7 mouse cellular contexts compared by ENCODE assay signal in the genomic region with DNA sequence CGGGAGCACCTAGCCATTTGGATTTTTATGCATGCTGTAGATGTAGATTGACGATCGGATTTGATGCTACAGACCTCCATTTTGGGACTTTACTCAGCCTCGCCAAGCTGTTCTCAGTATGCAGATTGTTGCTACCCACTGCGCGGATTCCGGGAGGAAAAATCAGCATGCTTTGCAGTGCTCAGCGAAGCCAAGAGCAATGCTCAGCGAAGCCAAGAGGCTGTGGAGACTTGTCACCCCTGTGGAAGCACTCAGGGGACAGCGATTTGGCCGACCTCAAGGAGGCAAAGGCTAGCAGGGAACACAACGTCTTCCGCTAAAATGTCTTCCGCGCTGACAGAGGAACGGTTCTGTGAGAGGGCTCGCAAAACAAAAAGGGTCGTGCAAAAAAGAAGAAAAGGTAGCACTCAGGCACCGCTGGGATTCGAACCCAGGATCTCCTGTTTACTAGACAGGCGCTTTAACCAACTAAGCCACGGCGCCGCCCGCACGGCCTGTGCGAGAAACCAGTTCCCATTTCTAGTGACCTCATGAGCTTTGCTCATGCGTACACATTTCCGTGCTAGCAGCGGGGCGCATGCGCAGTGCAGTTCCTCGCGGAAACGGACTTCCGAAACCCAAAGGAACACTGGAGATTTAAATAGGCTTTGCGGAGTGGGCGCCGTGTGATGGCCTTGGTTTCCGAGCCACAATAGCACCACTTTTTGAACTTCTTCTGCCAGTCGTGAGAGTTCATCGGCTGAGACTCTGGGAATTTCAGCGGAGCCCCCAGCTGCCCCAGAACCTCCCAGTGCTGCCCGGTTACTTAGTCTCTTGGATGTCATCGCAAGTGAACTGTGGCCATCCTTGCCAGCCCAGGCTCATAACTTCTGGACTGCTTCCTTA. TPM values are rescaled to one million over a fixed set of nuclear protein-coding genes. Genes with fewer than 3 reads are reported as not detected.
DNase-seq lines count a peak whose midpoint lies in the region; ATAC-seq lines count a peak whose summit lies in the region.

No protein-coding gene starts in this region.

- no peaks in the 10 kb centered on the region for H3K36me3 ChIP-seq in intestine, embryonic 15.5 days
- no peaks in the 10 kb centered on the region for H3K36me3 ChIP-seq in midbrain, embryonic 10.5 days

- peak; percentile 97 for ATAC-seq in intestine, embryonic 15.5 days

- H3K27ac ChIP-seq in intestine, embryonic 15.5 days, result peak overlapping the region; percentile 93
- H3K27ac ChIP-seq in midbrain, embryonic 10.5 days (replicated peaks), result peak overlapping the region; percentile 89

- WGBS in intestine, embryonic 15.5 days, result under 1% methylated on average over 45 of the region's 45 CpGs
- WGBS in midbrain, embryonic 10.5 days, result under 1% methylated on average over 45 of the region's 45 CpGs

- H3K27me3 ChIP-seq in intestine, embryonic 15.5 days (replicated peaks), result no peaks in the 10 kb centered on the region
- H3K27me3 ChIP-seq in midbrain, embryonic 10.5 days (ENCODE audit: low read depth, poor library complexity, severe bottlenecking), result no peaks in the 10 kb centered on the region

- no peaks in the 10 kb centered on the region for H3K9me3 ChIP-seq in intestine, embryonic 15.5 days
- H3K9me3 ChIP-seq in midbrain, embryonic 10.5 days (replicated peaks), result peaks cover 7% of the 10 kb centered on the region; the same call in 1 of the 2 replicates

- intact Hi-C loops in gastrocnemius, postnatal 36 days (cut with DNase I), result no loop called here
- intact Hi-C loops in left cerebral cortex, postnatal 25 days (cut with DNase I), result loop anchor here (1.0 kb wide), 1 partner anchor 19 kb away; a partner anchor contains a TSS

- peaks cover 7% of the 10 kb centered on the region for H3K4me1 ChIP-seq in intestine, embryonic 15.5 days (replicated peaks)
- peaks cover 18% of the 10 kb centered on the region for H3K4me1 ChIP-seq in midbrain, embryonic 10.5 days

- peak overlapping the region; percentile 58 for H3K9ac ChIP-seq in intestine, embryonic 15.5 days

- peak; percentile 98 for DNase-seq in adrenal gland, adult 2 months
- DNase-seq in embryo, embryonic 11.5 days (ENCODE audit: low read depth, low spot score), result peak; percentile 98
- peak; percentile 96 to 99 for DNase-seq in gastrocnemius, postnatal 36 days
- peak; percentile 99 for DNase-seq in left cerebral cortex, postnatal 25 days (ENCODE audit: low spot score in 2 of 2)
- peak; percentile 98 for DNase-seq in midbrain, embryonic 10.5 days (ENCODE audit: low spot score)
- DNase-seq in right cerebral cortex, postnatal 4 days, result peak; percentile 99

- H3K4me2 ChIP-seq in intestine, embryonic 15.5 days (replicated peaks), result peak overlapping the region; percentile 68

- peak overlapping the region; percentile 59 for H3K4me3 ChIP-seq in intestine, embryonic 15.5 days (replicated peaks)
- H3K4me3 ChIP-seq in midbrain, embryonic 10.5 days, result peak overlapping the region; percentile 69

RNA-seq across cellular contexts. Expression of a gene that starts 19.3 kb away (rescaled TPM):
- 10 to 100 TPM; 14.9 to 22.7 TPM for total RNA-seq in adrenal gland, adult 2 months (2021)
- polyA plus RNA-seq in adrenal gland, adult 2 months (2012; rRNA removed), result 38.8 and 42.9 TPM in 2 replicates
- 1 to 10 TPM; 7.8 to 9.2 TPM for total RNA-seq in gastrocnemius, postnatal 36 days (2021)
- 4.0 and 5.1 TPM in 2 replicates for polyA plus RNA-seq in intestine, embryonic 15.5 days (2015; fragmentation: Nextera tagmentation; extraction: Ambion mirVana)
- 10 to 100 TPM; 79.3 to 81.5 TPM for total RNA-seq in left cerebral cortex, postnatal 25 days (2021)
- 11.9 and 13.5 TPM in 2 replicates for polyA plus RNA-seq in midbrain, embryonic 10.5 days (2016; fragmentation: Nextera tagmentation; extraction: Ambion mirVana)

RNA-seq across cellular contexts. Expression of a gene that starts 48.4 kb away (rescaled TPM):
- 10 to 100 TPM in 1 of 2 experiments, 1 to 10 TPM in 1; 6.4 to 28.1 TPM for total RNA-seq in adrenal gland, adult 2 months (2021)
- polyA plus RNA-seq in adrenal gland, adult 2 months (2012; rRNA removed), result 26.6 and 40.9 TPM in 2 replicates
- under 1 TPM; 0.51 to 0.69 TPM for total RNA-seq in gastrocnemius, postnatal 36 days (2021)
- polyA plus RNA-seq in intestine, embryonic 15.5 days (2015; fragmentation: Nextera tagmentation; extraction: Ambion mirVana), result 1.6 and 1.7 TPM in 2 replicates
- total RNA-seq in left cerebral cortex, postnatal 25 days (2021), result 10 to 100 TPM; 40.8 to 50.6 TPM
- polyA plus RNA-seq in midbrain, embryonic 10.5 days (2016; fragmentation: Nextera tagmentation; extraction: Ambion mirVana), result 0.17 and 0.35 TPM in 2 replicates

Comparison
In these comparisons a context has a peak if more than half of its experiments do, and no peak if none do; other contexts are left out.
1. Peak in every context shown above with its lines: DNase-seq, ATAC-seq, H3K4me3 ChIP-seq and H3K27ac ChIP-seq.
2. RNA of a gene that starts 48.4 kb away (total RNA-seq): 40.8 to 50.6 TPM in left cerebral cortex, postnatal 25 days and 6.4 to 28.1 TPM in adrenal gland, adult 2 months; 0.51 to 0.69 TPM in gastrocnemius, postnatal 36 days; every median in the first group is over 4 times any median in the second.